Mouse (Mus musculus): ENCODE results near the gene Nelfb. TPM values are rescaled to one million over a fixed set of nuclear protein-coding genes. Genes with fewer than 3 reads are reported as not detected.

Gene Nelfb
- polyA plus RNA-seq, 1 experiment from 2014 or later: 116 TPM

DNA sequence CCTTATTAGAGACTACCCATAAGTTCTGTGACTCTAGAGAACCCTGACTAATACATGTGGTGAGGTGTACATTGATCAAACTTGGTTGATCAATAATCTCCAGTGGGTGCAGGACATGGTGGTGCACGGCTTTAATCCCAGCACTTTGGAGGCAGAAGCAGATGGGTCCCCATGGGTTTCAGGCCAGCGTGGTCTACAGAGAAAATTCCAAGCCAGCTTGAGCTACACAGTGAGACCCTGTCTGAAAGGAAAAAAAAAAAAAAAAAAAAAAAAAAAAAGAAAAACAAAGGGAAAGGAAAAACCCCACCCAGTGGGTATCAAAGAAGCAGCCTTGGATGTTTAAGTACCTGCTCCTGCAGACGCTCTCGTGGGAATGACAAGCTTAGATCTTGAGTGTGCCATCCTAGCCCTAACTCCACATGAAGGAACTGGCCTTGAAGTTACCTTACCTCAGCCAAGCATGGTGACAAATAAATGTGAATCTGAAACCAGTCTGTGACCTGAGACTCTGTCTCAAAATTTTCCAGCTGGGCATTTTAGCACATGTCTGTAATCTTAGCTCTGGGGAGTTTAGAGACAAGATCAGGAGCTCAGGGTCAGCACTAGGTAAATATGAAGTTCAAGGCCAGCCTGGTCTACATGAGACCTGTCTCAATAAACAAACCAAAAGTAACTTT, 59.9 kb downstream of the Nelfb start:
- WGBS: 71% methylated on average over 4 of the region's 4 CpGs
- ATAC-seq: no peak
- no peaks in the 10 kb centered on the region for H3K9me3 ChIP-seq (replicated peaks; ENCODE audit: control insufficient read depth, low read length, poor library complexity, severe bottlenecking)

More for the DNA sequence above, 59.9 kb downstream of the Nelfb start:
- no peaks in the 10 kb centered on the region for H3K36me3 ChIP-seq (ENCODE audit: control insufficient read depth, insufficient read depth, low read length)
- no peaks in the 10 kb centered on the region for H3K27me3 ChIP-seq (ENCODE audit: control insufficient read depth, insufficient read depth, low read depth, low read length)
- no peak overlapping the region for H3K27ac ChIP-seq (ENCODE audit: low read length)
- no peak overlapping the region for H3K9ac ChIP-seq (ENCODE audit: low read depth, low read length)
- no peak overlapping the region for H3K4me2 ChIP-seq (ENCODE audit: low read length)
- no peaks in the 10 kb centered on the region for H3K4me1 ChIP-seq (ENCODE audit: control insufficient read depth, insufficient read depth, low read length)
- H3K4me3 ChIP-seq (ENCODE audit: low read depth, low read length): no peak overlapping the region

Other genes with a start within 250 kb of the Nelfb start
- 38.3 and 41.9 TPM in 2 replicates for gene Dph7, start 249.1 kb downstream of the Nelfb start, polyA plus RNA-seq (2015; fragmentation: Nextera tagmentation; extraction: Ambion mirVana)
- 147 and 154 TPM in 2 replicates for gene Mrpl41, start 236.4 kb downstream of the Nelfb start, polyA plus RNA-seq (2015; fragmentation: Nextera tagmentation; extraction: Ambion mirVana)
- gene Pnpla7, start 235.5 kb downstream of the Nelfb start, polyA plus RNA-seq (2015; fragmentation: Nextera tagmentation; extraction: Ambion mirVana): 2.8 and 3.8 TPM in 2 replicates
- gene Nsmf, start 157.1 kb downstream of the Nelfb start, polyA plus RNA-seq (2015; fragmentation: Nextera tagmentation; extraction: Ambion mirVana): 176 and 188 TPM in 2 replicates
- gene Entpd8, start 131.2 kb downstream of the Nelfb start, polyA plus RNA-seq (2015; fragmentation: Nextera tagmentation; extraction: Ambion mirVana): not detected in 2 replicates
- not detected in 2 replicates for gene Noxa1, start 116.3 kb downstream of the Nelfb start, polyA plus RNA-seq (2015; fragmentation: Nextera tagmentation; extraction: Ambion mirVana)
- gene Nrarp, start 30.7 kb downstream of the Nelfb start, polyA plus RNA-seq (2015; fragmentation: Nextera tagmentation; extraction: Ambion mirVana): 13.1 and 15.0 TPM in 2 replicates
- gene Tor4a, start 14.6 kb downstream of the Nelfb start, polyA plus RNA-seq (2015; fragmentation: Nextera tagmentation; extraction: Ambion mirVana): 1.2 and 1.4 TPM in 2 replicates
- not detected in 2 replicates for gene Stpg3, start 3.1 kb upstream of the Nelfb start, polyA plus RNA-seq (2015; fragmentation: Nextera tagmentation; extraction: Ambion mirVana)
- 0.43 TPM in 1 of 2 replicates, not detected in the other for gene Fam166a, start 7.3 kb upstream of the Nelfb start, polyA plus RNA-seq (2015; fragmentation: Nextera tagmentation; extraction: Ambion mirVana)
- gene Tubb4b, start 13.2 kb upstream of the Nelfb start, polyA plus RNA-seq (2015; fragmentation: Nextera tagmentation; extraction: Ambion mirVana): 366 and 421 TPM in 2 replicates
- not detected in 2 replicates for gene Slc34a3, start 22.9 kb upstream of the Nelfb start, polyA plus RNA-seq (2015; fragmentation: Nextera tagmentation; extraction: Ambion mirVana)
- not detected in 2 replicates for gene Rnf224, start 25.3 kb upstream of the Nelfb start, polyA plus RNA-seq (2015; fragmentation: Nextera tagmentation; extraction: Ambion mirVana)
- 144 and 176 TPM in 2 replicates for gene Rnf208, start 30.8 kb upstream of the Nelfb start, polyA plus RNA-seq (2015; fragmentation: Nextera tagmentation; extraction: Ambion mirVana)
- gene Cysrt1, start 31.0 kb upstream of the Nelfb start, polyA plus RNA-seq (2015; fragmentation: Nextera tagmentation; extraction: Ambion mirVana): 0.25 and 0.48 TPM in 2 replicates
- gene AL732309.1, start 35.4 kb upstream of the Nelfb start, polyA plus RNA-seq (2015; fragmentation: Nextera tagmentation; extraction: Ambion mirVana): 4.3 and 4.7 TPM in 2 replicates
- gene Tmem203, start 44.0 kb upstream of the Nelfb start, polyA plus RNA-seq (2015; fragmentation: Nextera tagmentation; extraction: Ambion mirVana): 12.4 and 12.7 TPM in 2 replicates
- 15.6 and 15.9 TPM in 2 replicates for gene Tprn, start 51.1 kb upstream of the Nelfb start, polyA plus RNA-seq (2015; fragmentation: Nextera tagmentation; extraction: Ambion mirVana)
- gene Ssna1, start 60.9 kb upstream of the Nelfb start, polyA plus RNA-seq (2015; fragmentation: Nextera tagmentation; extraction: Ambion mirVana): 172 and 175 TPM in 2 replicates
- 141 and 144 TPM in 2 replicates for gene Anapc2, start 61.0 kb upstream of the Nelfb start, polyA plus RNA-seq (2015; fragmentation: Nextera tagmentation; extraction: Ambion mirVana)
- not detected in 2 replicates for gene Tmem210, start 76.7 kb upstream of the Nelfb start, polyA plus RNA-seq (2015; fragmentation: Nextera tagmentation; extraction: Ambion mirVana)
- gene Lrrc26, start 78.4 kb upstream of the Nelfb start, polyA plus RNA-seq (2015; fragmentation: Nextera tagmentation; extraction: Ambion mirVana): not detected in 2 replicates
- gene Grin1, start 107.7 kb upstream of the Nelfb start, polyA plus RNA-seq (2015; fragmentation: Nextera tagmentation; extraction: Ambion mirVana): 44.0 and 52.7 TPM in 2 replicates
- 50.7 and 51.0 TPM in 2 replicates for gene Man1b1, start 120.8 kb upstream of the Nelfb start, polyA plus RNA-seq (2015; fragmentation: Nextera tagmentation; extraction: Ambion mirVana)
- 22.6 and 26.2 TPM in 2 replicates for gene Dpp7, start 144.9 kb upstream of the Nelfb start, polyA plus RNA-seq (2015; fragmentation: Nextera tagmentation; extraction: Ambion mirVana)
- 4.6 and 5.2 TPM in 2 replicates for gene Uap1l1, start 154.2 kb upstream of the Nelfb start, polyA plus RNA-seq (2015; fragmentation: Nextera tagmentation; extraction: Ambion mirVana)
- gene Sapcd2, start 160.8 kb upstream of the Nelfb start, polyA plus RNA-seq (2015; fragmentation: Nextera tagmentation; extraction: Ambion mirVana): 9.0 and 9.2 TPM in 2 replicates
- gene Entpd2, start 184.4 kb upstream of the Nelfb start, polyA plus RNA-seq (2015; fragmentation: Nextera tagmentation; extraction: Ambion mirVana): 3.7 and 9.0 TPM in 2 replicates
- 481 and 529 TPM in 2 replicates for gene Npdc1, start 187.9 kb upstream of the Nelfb start, polyA plus RNA-seq (2015; fragmentation: Nextera tagmentation; extraction: Ambion mirVana)
- 0.09 and 0.80 TPM in 2 replicates for gene Fut7, start 211.8 kb upstream of the Nelfb start, polyA plus RNA-seq (2015; fragmentation: Nextera tagmentation; extraction: Ambion mirVana)
- 17.3 and 18.3 TPM in 2 replicates for gene Abca2, start 217.2 kb upstream of the Nelfb start, polyA plus RNA-seq (2015; fragmentation: Nextera tagmentation; extraction: Ambion mirVana)
- 2.8 and 3.4 TPM in 2 replicates for gene Clic3, start 245.3 kb upstream of the Nelfb start, polyA plus RNA-seq (2015; fragmentation: Nextera tagmentation; extraction: Ambion mirVana)
- gene Paxx, start 249.6 kb upstream of the Nelfb start, polyA plus RNA-seq (2015; fragmentation: Nextera tagmentation; extraction: Ambion mirVana): 121 and 130 TPM in 2 replicates